ENCODE assay signal across 19 mouse cellular contexts in the genomic region with DNA sequence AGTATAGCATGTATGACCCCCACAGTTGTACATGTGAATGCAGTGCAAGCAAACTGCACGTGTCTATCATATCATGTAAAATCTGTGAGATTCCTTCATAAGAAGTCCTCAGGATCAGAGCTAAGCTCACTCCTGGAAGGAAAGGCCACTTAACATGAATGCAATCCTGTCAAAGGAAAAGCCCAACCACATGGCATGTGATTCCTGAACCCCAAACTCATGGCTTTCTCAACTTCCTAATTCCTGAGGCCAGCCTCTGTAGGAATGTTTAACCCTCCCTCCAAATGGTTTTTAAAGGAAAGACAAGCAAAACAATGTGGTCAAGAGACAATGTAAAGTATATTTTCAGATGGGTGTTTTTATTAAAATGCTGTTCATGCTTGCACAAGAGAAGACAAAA. TPM values are rescaled to one million over a fixed set of nuclear protein-coding genes. Genes with fewer than 3 reads are reported as not detected.
DNase-seq lines count a peak whose midpoint lies in the region; ATAC-seq and TF ChIP-seq lines count a peak whose summit lies in the region.
"Had no signal": no experiment of that assay in that cellular context is flagged by ENCODE, and none has a peak within 500 bp of the region (broad histone marks: within the 10 kb centered on the region; RNA-seq: fewer than 3 reads in every experiment).

No protein-coding gene starts in this region.

- TF ChIP-seq CTCF in stomach, postnatal 0 days (IDR thresholded peaks at IDR 0.05; ENCODE audit: low read depth), result no peak

- no peak for TF ChIP-seq EP300 in stomach, postnatal 0 days (optimal IDR thresholded peaks at IDR 0.05)

- whole genome bisulfite sequencing in stomach, postnatal 0 days, result 76% methylated on average over 1 of the region's 1 CpGs

- no peak overlapping the region for H3K4me3 ChIP-seq in stomach, postnatal 0 days (ENCODE audit: low read depth, low read length)
- H3K4me3 ChIP-seq: embryonic facial prominence, embryonic 10.5 days; embryonic facial prominence, embryonic 12.5 days; forebrain, embryonic 13.5 days; forebrain, embryonic 15.5 days had no signal

- H3K4me1 ChIP-seq in stomach, postnatal 0 days (replicated peaks; ENCODE audit: control insufficient read depth, insufficient read depth), result no peaks in the 10 kb centered on the region
- H3K4me1 ChIP-seq: embryonic facial prominence, embryonic 12.5 days; forebrain, embryonic 13.5 days; forebrain, embryonic 15.5 days had no signal

- no peaks in the 10 kb centered on the region; the same call in 1 of the 2 replicates for H3K36me3 ChIP-seq in stomach, postnatal 0 days (ENCODE audit: control insufficient read depth, insufficient read depth, low read length)
- H3K36me3 ChIP-seq: embryonic facial prominence, embryonic 10.5 days; embryonic facial prominence, embryonic 12.5 days; forebrain, embryonic 15.5 days had no signal

- no peak overlapping the region for H3K9ac ChIP-seq in stomach, postnatal 0 days (ENCODE audit: low read length)
- H3K9ac ChIP-seq: embryonic facial prominence, embryonic 12.5 days; forebrain, embryonic 13.5 days; forebrain, embryonic 15.5 days; forebrain, postnatal 0 days had no signal

- H3K27me3 ChIP-seq in stomach, postnatal 0 days (ENCODE audit: control insufficient read depth, insufficient read depth, low read length), result no peaks in the 10 kb centered on the region
- H3K27me3 ChIP-seq: embryonic facial prominence, embryonic 12.5 days; forebrain, embryonic 13.5 days; forebrain, embryonic 15.5 days; Patski had no signal

- H3K9me3 ChIP-seq in stomach, postnatal 0 days (ENCODE audit: control insufficient read depth, low read length), result no peaks in the 10 kb centered on the region
- H3K9me3 ChIP-seq: forebrain, embryonic 15.5 days had no signal

- DNase-seq in heart, adult 11 months, result peak; percentile 11
- DNase-seq in heart, adult 9 months (ENCODE audit: low spot score in 2 of 2), result no peak
- peak; percentile 60 for DNase-seq in 3T3-L1 (ENCODE audit: low read depth, low spot score)
- DNase-seq in stomach, postnatal 0 days (ENCODE audit: low spot score), result peak; percentile 5
- DNase-seq in urinary bladder, postnatal 36 days (ENCODE audit: low spot score in 2 of 2), result no peak
- DNase-seq: adrenal gland, adult 8-10 months; adrenal gland, postnatal 14 days; adrenal gland, postnatal 36 days; cerebellum, adult 11-12 months; cerebellum, adult 8-10 months; cerebellum, adult 9-11 months; cerebellum, postnatal 14 days; forebrain, postnatal 0 days had no signal

- no peak overlapping the region for H3K27ac ChIP-seq in stomach, postnatal 0 days (replicated peaks)
- H3K27ac ChIP-seq: embryonic facial prominence, embryonic 10.5 days; embryonic facial prominence, embryonic 12.5 days; forebrain, embryonic 13.5 days; forebrain, embryonic 15.5 days had no signal

- H3K4me2 ChIP-seq in stomach, postnatal 0 days (replicated peaks; ENCODE audit: low read depth), result no peak overlapping the region
- H3K4me2 ChIP-seq: embryonic facial prominence, embryonic 12.5 days; forebrain, embryonic 13.5 days; forebrain, embryonic 15.5 days had no signal

- ATAC-seq in stomach, postnatal 0 days (ENCODE audit: low FRiP score, low TSS enrichment), result no peak
- ATAC-seq: activated CD4-positive, CD25-positive, alpha-beta regulatory T cell, adult 4 months; forebrain, embryonic 13.5 days; forebrain, embryonic 15.5 days; forebrain, postnatal 0 days; Patski had no signal

RNA-seq across cellular contexts. Expression of a gene that starts 23.2 kb away (rescaled TPM):
- polyA plus RNA-seq in stomach, postnatal 0 days (2015; fragmentation: Nextera tagmentation; extraction: Ambion mirVana), result 62.3 and 67.7 TPM in 2 replicates

Comparison
In these comparisons a context has a peak if more than half of its experiments do, and no peak if none do; other contexts are left out.
1. DNase-seq: peak in heart, adult 11 months (single experiment), 3T3-L1 (single experiment) and stomach, postnatal 0 days (single experiment); none in heart, adult 9 months (0 of 2) and urinary bladder, postnatal 36 days (0 of 2).